Mouse (Mus musculus): ENCODE data around the gene Nlrx1. TPM values are rescaled to one million over a fixed set of nuclear protein-coding genes. Genes with fewer than 3 reads are reported as not detected.

The Nlrx1 gene
- total and polyA plus RNA-seq, 3 experiments = 8.8 to 15.4 (median 10.9) TPM

- H3K79me2 ChIP-seq (replicated peaks; ENCODE audit: control insufficient read depth, extremely low read depth, insufficient read depth, poor library complexity, severe bottlenecking) = no peaks in the 10 kb centered on the region
- no peak overlapping the region for H3K9ac ChIP-seq (ENCODE audit: insufficient read depth, low read depth)
- H3K36me3 ChIP-seq (replicated peaks in 1 of 2; ENCODE audit: control insufficient read depth in 1 of 2, insufficient read depth in 1 of 2, low read length in 1 of 2) = no peaks in the 10 kb centered on the region
- H3K27me3 ChIP-seq (replicated peaks) = no peaks in the 10 kb centered on the region
- peak; percentile 58 for DNase-seq (ENCODE audit: extremely low read depth)
- in situ Hi-C loops (cut with MboI; ENCODE audit: low pct_ligation_motif_present, low pct_unique_long_range_greater_than_20kb, low sequenced_read_pairs) (loop anchor here (10.0 kb wide), 1 partner anchor 55 kb away; no protein-coding TSS in a partner anchor), dilution Hi-C loops (cut with MboI; ENCODE audit: extremely low pct_ligation_motif_present, extremely low pct_unique_long_range_greater_than_20kb, low sequenced_read_pairs) (no loop called here)
- H3K9me3 ChIP-seq (replicated peaks; ENCODE audit: low read length) = no peaks in the 10 kb centered on the region
- no peak overlapping the region for H3K4me2 ChIP-seq (ENCODE audit: insufficient read depth, low read depth, poor library complexity, severe bottlenecking)
- H3K4me3 ChIP-seq (replicated peaks in 1 of 3; ENCODE audit: low read depth in 2 of 3, low read length in 2 of 3, poor library complexity in 1 of 3) = no peak overlapping the region
- TF ChIP-seq RCOR1 (conservative IDR thresholded peaks at IDR 0.05; ENCODE audit: low read depth, low read length) (no peak), UBTF (IDR thresholded peaks at IDR 0.05; ENCODE audit: low read depth, low read length) (no peak), MAFK (IDR thresholded peaks at IDR 0.05; ENCODE audit: insufficient replicate concordance, low read length) (no peak), PAX5 (IDR thresholded peaks at IDR 0.05; ENCODE audit: low read length) (no peak), CTCF (conservative IDR thresholded peaks at IDR 0.05 in 1 of 2, IDR thresholded peaks at IDR 0.05 in 1 of 2; ENCODE audit: low read depth in 2 of 2, low read length in 2 of 2) (peak; percentile 66 to 84), MAZ (IDR thresholded peaks at IDR 0.05; ENCODE audit: low read depth, low read length) (peak; percentile 68; the same call in 1 of the 2 replicates), RAD21 (IDR thresholded peaks at IDR 0.05; ENCODE audit: low read depth, low read length) (peak; percentile 63), SMC3 (IDR thresholded peaks at IDR 0.05; ENCODE audit: low read depth, low read length) (peak; percentile 67), BHLHE40 (IDR thresholded peaks at IDR 0.05; ENCODE audit: low read depth, low read length) (0 out of 2 replicates have a peak, but pooled peaks have one; percentile 14), ZMIZ1 (IDR thresholded peaks at IDR 0.05; ENCODE audit: low read depth, low read length) (no peak), JUN (IDR thresholded peaks at IDR 0.05; ENCODE audit: insufficient read depth, low read depth, low read length) (no peak), ELF1 (IDR thresholded peaks at IDR 0.05; ENCODE audit: low read depth, low read length) (no peak), E2F4 (IDR thresholded peaks at IDR 0.05; ENCODE audit: insufficient replicate concordance, low read depth, low read length) (no peak)
- no peak overlapping the region for H3K27ac ChIP-seq (ENCODE audit: insufficient read depth, low read depth)
- peaks cover 6 to 45% of the 10 kb centered on the region in 2 experiments; a peak in 3 of 4 replicates for H3K4me1 ChIP-seq (ENCODE audit: control insufficient read depth in 1 of 2, insufficient read depth in 2 of 2)
These were observed 29.0 kb downstream of the Nlrx1 start for GRCm38 (mm10) chr9:44239447-44239846.

- dilution Hi-C loops (cut with MboI; ENCODE audit: extremely low pct_ligation_motif_present, extremely low pct_unique_long_range_greater_than_20kb, low sequenced_read_pairs) = no loop called here
- H3K79me2 ChIP-seq (replicated peaks; ENCODE audit: control insufficient read depth, extremely low read depth, insufficient read depth, poor library complexity, severe bottlenecking) = no peaks in the 10 kb centered on the region
- H3K9me3 ChIP-seq (replicated peaks; ENCODE audit: low read length) = no peaks in the 10 kb centered on the region
- TF ChIP-seq BHLHE40 (IDR thresholded peaks at IDR 0.05; ENCODE audit: low read depth, low read length) (peak; percentile 72), ZNF384 (IDR thresholded peaks at IDR 0.05; ENCODE audit: low read depth, low read length) (peak; percentile 54), MEF2A (IDR thresholded peaks at IDR 0.05; ENCODE audit: borderline replicate concordance, low read depth, low read length) (no peak), USF2 (conservative IDR thresholded peaks at IDR 0.05; ENCODE audit: low read depth, low read length) (peak; percentile 60), GABPA (IDR thresholded peaks at IDR 0.05; ENCODE audit: insufficient replicate concordance, low read depth, low read length) (no peak), USF1 (IDR thresholded peaks at IDR 0.05; ENCODE audit: low read depth, low read length) (peak; percentile 55)
- H3K27me3 ChIP-seq (replicated peaks) = no peaks in the 10 kb centered on the region
- H3K36me3 ChIP-seq (replicated peaks in 1 of 2; ENCODE audit: control insufficient read depth in 1 of 2, insufficient read depth in 1 of 2, low read length in 1 of 2) = no peaks in the 10 kb centered on the region
- peaks cover 6 to 45% of the 10 kb centered on the region in 2 experiments; a peak in 3 of 4 replicates for H3K4me1 ChIP-seq (ENCODE audit: control insufficient read depth in 1 of 2, insufficient read depth in 2 of 2)
- in situ Hi-C loops (cut with MboI; ENCODE audit: low pct_ligation_motif_present, low pct_unique_long_range_greater_than_20kb, low sequenced_read_pairs) = loop anchor here (10.0 kb wide), 1 partner anchor 54 kb away; no protein-coding TSS in a partner anchor
- no peak overlapping the region for H3K9ac ChIP-seq (ENCODE audit: insufficient read depth, low read depth)
- no peak overlapping the region for H3K4me2 ChIP-seq (ENCODE audit: insufficient read depth, low read depth, poor library complexity, severe bottlenecking)
- H3K27ac ChIP-seq (ENCODE audit: insufficient read depth, low read depth) = no peak overlapping the region
- DNase-seq (ENCODE audit: extremely low read depth) = no peak
- no peak overlapping the region for H3K4me3 ChIP-seq (replicated peaks in 1 of 3; ENCODE audit: low read depth in 2 of 3, low read length in 2 of 3, poor library complexity in 1 of 3)
These were observed 29.8 kb downstream of the Nlrx1 start for GRCm38 (mm10) chr9:44238501-44239190.

All from CH12.LX (cell line).